Mouse (Mus musculus) intestine, embryonic 14.5 days (tissue): Measurements from ENCODE around the gene Sord. TPM values are rescaled to one million over a fixed set of nuclear protein-coding genes. Genes with fewer than 3 reads are reported as not detected.
"Not testable (repeated sequence)": the region's sequence is repeated elsewhere in the genome, so short reads cannot be mapped to it uniquely, and the experiment has no call there.

Source experiments
- ATAC-seq: fragments of 200-750 bp; cut with Nextera tagmentation; replicated peaks from 2 replicates; pipeline ENCODE4 v1.8.0; 2017; ENCODE audit warnings: low read depth, moderate number of reproducible peaks, moderate TSS enrichment, moderate library complexity; ENCODE audit not compliant: low FRiP score, low TSS enrichment
- DNase-seq: peaks from one replicate; pipeline ENCODE4 v3.0.0-alpha.2; 2018; ENCODE audit warnings: low spot score
- H3K27ac ChIP-seq: fragments of 300-500 bp; sonication (generic); 2 replicates; pipeline ENCODE4 v1.5.1; 2014; ENCODE audit warnings: low read depth, mild to moderate bottlenecking, control low read depth
- H3K27me3 ChIP-seq: fragments of 300-500 bp; sonication (generic); replicated peaks from 2 replicates; pipeline ENCODE4 v1.6.1; 2014; ENCODE audit warnings: low read length, control low read depth; ENCODE audit not compliant: control insufficient read depth, insufficient read depth
- H3K36me3 ChIP-seq: fragments of 300-500 bp; sonication (generic); 2 replicates; pipeline ENCODE4 v1.6.1; 2014; ENCODE audit warnings: low read length, control low read depth; ENCODE audit not compliant: control insufficient read depth, insufficient read depth
- H3K4me1 ChIP-seq: fragments of 300-500 bp; sonication (generic); replicated peaks from 2 replicates; pipeline ENCODE4 v1.6.1; 2014; ENCODE audit warnings: low read length, control low read depth, mixed read lengths; ENCODE audit not compliant: control insufficient read depth, insufficient read depth
- H3K4me2 ChIP-seq: fragments of 300-500 bp; sonication (generic); 2 replicates; pipeline ENCODE4 v1.6.1; 2014; ENCODE audit warnings: low read length
- H3K4me3 ChIP-seq: fragments of 300-500 bp; sonication (generic); 2 replicates; pipeline ENCODE4 v1.5.1; 2014; ENCODE audit warnings: low read depth, low read length, control low read depth, mixed read lengths
- H3K9ac ChIP-seq: fragments of 300-500 bp; sonication (generic); 2 replicates; pipeline ENCODE4 v1.6.1; 2014; ENCODE audit warnings: mild to moderate bottlenecking, low read length
- H3K9me3 ChIP-seq: fragments of 300-500 bp; sonication (generic); 2 replicates; pipeline ENCODE4 v1.6.1; 2016; ENCODE audit warnings: low read length, control low read depth; ENCODE audit not compliant: control insufficient read depth
- WGBS: fragments of 180-500 bp; shearing (Covaris S2); extraction: QIAGEN DNeasy Blood & Tissue Kit; methylation state at CpG from one replicate; pipeline ENCODE4 v1.1.7; 2014; 5-methylcytosine and 5-hydroxymethylcytosine counted together
- polyA plus RNA-seq: library from polyadenylated mRNA; unstranded; fragments of >200 nt; fragmentation: Nextera tagmentation; extraction: Ambion mirVana; gene quantifications from 2 replicates; pipeline ENCODE4 v1.2.1, GENCODE M21; 2014

Gene Sord
- polyA plus RNA-seq, 1 experiment from 2014 or later: 53.7 TPM

GRCm38 (mm10) chr2:122210534-122211228 is 23.9 kb upstream of the Sord start:
- Histone ChIP-seq H3K27me3 (no peaks in the 10 kb centered on the region), H3K27ac (no peak overlapping the region), H3K9me3 (no peaks in the 10 kb centered on the region), H3K9ac (no peak overlapping the region), H3K4me1 (peaks cover 5% of the 10 kb centered on the region; the same call in 1 of the 2 replicates), H3K36me3 (no peaks in the 10 kb centered on the region), H3K4me3 (no peak overlapping the region), H3K4me2 (no peak overlapping the region)
- WGBS: 72% methylated on average over 3 of the region's 3 CpGs
- ATAC-seq (no peak), DNase-seq (no peak)

- not testable (repeated sequence) for ATAC-seq
These were observed 17.5 kb upstream of the Sord start for GRCm38 (mm10) chr2:122217075-122217474.

GRCm38 (mm10) chr2:122218234-122218633 is 16.3 kb upstream of the Sord start:
- 87% methylated on average over 2 of the region's 2 CpGs for WGBS
- no peak for ATAC-seq
- H3K9ac ChIP-seq: no peak overlapping the region

More at GRCm38 (mm10) chr2:122217075-122217474, 17.5 kb upstream of the Sord start:
- H3K9me3 ChIP-seq, H3K4me2 ChIP-seq, H3K4me1 ChIP-seq, DNase-seq, H3K27me3 ChIP-seq, H3K27ac ChIP-seq, H3K36me3 ChIP-seq, H3K4me3 ChIP-seq, H3K9ac ChIP-seq: not testable (repeated sequence)
- 93% methylated on average over 4 of the region's 4 CpGs for WGBS

GRCm38 (mm10) chr2:122221378-122221777 is 13.2 kb upstream of the Sord start:
- ATAC-seq: 0 out of 2 replicates have a peak, but pooled peaks have one; percentile 40
- Histone ChIP-seq H3K27me3 (no peaks in the 10 kb centered on the region), H3K9ac (no peak overlapping the region), H3K36me3 (no peaks in the 10 kb centered on the region), H3K4me1 (no peaks in the 10 kb centered on the region), H3K9me3 (no peaks in the 10 kb centered on the region), H3K4me2 (no peak overlapping the region), H3K27ac (no peak overlapping the region), H3K4me3 (no peak overlapping the region)
- WGBS: 39% methylated on average over 4 of the region's 4 CpGs
- DNase-seq: no peak

More at GRCm38 (mm10) chr2:122218234-122218633, 16.3 kb upstream of the Sord start:
- H3K36me3 ChIP-seq: no peaks in the 10 kb centered on the region
- H3K4me3 ChIP-seq: no peak overlapping the region
- H3K9me3 ChIP-seq: no peaks in the 10 kb centered on the region
- H3K27ac ChIP-seq: no peak overlapping the region
- H3K27me3 ChIP-seq: no peaks in the 10 kb centered on the region
- no peaks in the 10 kb centered on the region for H3K4me1 ChIP-seq
- no peak overlapping the region for H3K4me2 ChIP-seq
- no peak for DNase-seq

GRCm38 (mm10) chr2:122221798-122222197 is 12.8 kb upstream of the Sord start:
- peak; percentile 76; the same call in 1 of the 2 replicates for ATAC-seq
- H3K4me3 ChIP-seq: no peak overlapping the region
- no peaks in the 10 kb centered on the region for H3K4me1 ChIP-seq
- H3K36me3 ChIP-seq: no peaks in the 10 kb centered on the region
- H3K4me2 ChIP-seq: no peak overlapping the region
- H3K27ac ChIP-seq: no peak overlapping the region
- 8% methylated on average over 5 of the region's 5 CpGs for WGBS
- no peaks in the 10 kb centered on the region for H3K27me3 ChIP-seq
- no peak for DNase-seq
- H3K9ac ChIP-seq: no peak overlapping the region
- no peaks in the 10 kb centered on the region for H3K9me3 ChIP-seq

GRCm38 (mm10) chr2:122222272-122222671 is 12.3 kb upstream of the Sord start:
- H3K4me1 ChIP-seq: no peaks in the 10 kb centered on the region
- no peak for DNase-seq
- no peak overlapping the region for H3K9ac ChIP-seq
- H3K27ac ChIP-seq: no peak overlapping the region
- 48% methylated on average over 5 of the region's 5 CpGs for WGBS
- no peaks in the 10 kb centered on the region for H3K36me3 ChIP-seq
- no peaks in the 10 kb centered on the region for H3K27me3 ChIP-seq
- H3K9me3 ChIP-seq: no peaks in the 10 kb centered on the region
- H3K4me2 ChIP-seq: no peak overlapping the region
- no peak for ATAC-seq
- H3K4me3 ChIP-seq: no peak overlapping the region

- no peak for ATAC-seq
- no peaks in the 10 kb centered on the region for H3K27me3 ChIP-seq
- H3K4me3 ChIP-seq: no peak overlapping the region
- H3K36me3 ChIP-seq: no peaks in the 10 kb centered on the region
- DNase-seq: no peak
- H3K27ac ChIP-seq: no peak overlapping the region
- no peak overlapping the region for H3K9ac ChIP-seq
- no peaks in the 10 kb centered on the region for H3K9me3 ChIP-seq
- H3K4me2 ChIP-seq: no peak overlapping the region
- H3K4me1 ChIP-seq: no peaks in the 10 kb centered on the region
These were observed 10.9 kb upstream of the Sord start for GRCm38 (mm10) chr2:122223654-122224053.

- H3K27me3 ChIP-seq: no peaks in the 10 kb centered on the region
- no peak overlapping the region for H3K27ac ChIP-seq
- no peaks in the 10 kb centered on the region for H3K36me3 ChIP-seq
- peaks cover 4% of the 10 kb centered on the region; the same call in 1 of the 2 replicates for H3K4me1 ChIP-seq
- WGBS: 87% methylated on average over 6 of the region's 6 CpGs
- no peaks in the 10 kb centered on the region for H3K9me3 ChIP-seq
- no peak overlapping the region for H3K4me2 ChIP-seq
- no peak for ATAC-seq
- H3K4me3 ChIP-seq: no peak overlapping the region
- no peak for DNase-seq
- no peak overlapping the region for H3K9ac ChIP-seq
These were observed 4.2 kb upstream of the Sord start for GRCm38 (mm10) chr2:122230395-122230794.

GRCm38 (mm10) chr2:122231616-122232015 is 2.9 kb upstream of the Sord start:
- Histone ChIP-seq H3K27ac (no peak overlapping the region), H3K27me3 (no peaks in the 10 kb centered on the region), H3K4me1 (peaks cover 4% of the 10 kb centered on the region; the same call in 1 of the 2 replicates), H3K9me3 (no peaks in the 10 kb centered on the region), H3K4me3 (no peak overlapping the region), H3K9ac (no peak overlapping the region), H3K4me2 (no peak overlapping the region), H3K36me3 (no peaks in the 10 kb centered on the region)
- DNase-seq (no peak), ATAC-seq (no peak)
- 91% methylated on average over 9 of the region's 9 CpGs for WGBS
